Mouse (Mus musculus) spleen, postnatal 10 days (tissue): Measurements from ENCODE around the gene Wnt16.

Experiments used
- DNase-seq, 2 experiments: peaks; one replicate each; pipeline ENCODE4 v3.0.0; 2021 to 2022; ENCODE audit warnings: low spot score in 2 of 2

Wnt16 gene

GRCm38 (mm10) chr6:22325364-22326072 is 37.5 kb downstream of the Wnt16 start:
- DNase-seq: peak; percentile 66 to 81

- no peak for DNase-seq
Observed at GRCm38 (mm10) chr6:22326289-22326688, 38.3 kb downstream of the Wnt16 start.

- no peak for DNase-seq
Observed at GRCm38 (mm10) chr6:22327091-22327490, 39.1 kb downstream of the Wnt16 start.

DNA sequence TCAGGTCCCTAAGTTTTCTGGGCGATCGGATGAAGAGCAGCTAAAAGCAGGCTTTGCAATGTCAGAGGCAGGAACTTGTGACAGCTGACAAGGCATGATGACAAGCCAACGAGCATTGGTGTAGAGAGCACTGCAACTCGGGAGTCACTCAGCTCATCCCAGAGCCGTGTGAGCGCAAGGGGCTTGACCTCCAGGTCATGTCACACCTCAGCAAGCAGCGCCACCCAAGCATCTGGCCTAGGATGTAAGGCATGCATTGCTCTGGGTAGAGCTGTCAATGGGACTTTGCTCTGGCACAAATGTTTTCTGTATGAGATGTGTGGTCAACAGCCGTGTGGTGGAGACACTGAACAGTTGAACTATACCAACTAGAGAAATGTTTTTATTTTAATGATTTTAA is 39.9 kb downstream of the Wnt16 start:
- DNase-seq: no peak

DNA sequence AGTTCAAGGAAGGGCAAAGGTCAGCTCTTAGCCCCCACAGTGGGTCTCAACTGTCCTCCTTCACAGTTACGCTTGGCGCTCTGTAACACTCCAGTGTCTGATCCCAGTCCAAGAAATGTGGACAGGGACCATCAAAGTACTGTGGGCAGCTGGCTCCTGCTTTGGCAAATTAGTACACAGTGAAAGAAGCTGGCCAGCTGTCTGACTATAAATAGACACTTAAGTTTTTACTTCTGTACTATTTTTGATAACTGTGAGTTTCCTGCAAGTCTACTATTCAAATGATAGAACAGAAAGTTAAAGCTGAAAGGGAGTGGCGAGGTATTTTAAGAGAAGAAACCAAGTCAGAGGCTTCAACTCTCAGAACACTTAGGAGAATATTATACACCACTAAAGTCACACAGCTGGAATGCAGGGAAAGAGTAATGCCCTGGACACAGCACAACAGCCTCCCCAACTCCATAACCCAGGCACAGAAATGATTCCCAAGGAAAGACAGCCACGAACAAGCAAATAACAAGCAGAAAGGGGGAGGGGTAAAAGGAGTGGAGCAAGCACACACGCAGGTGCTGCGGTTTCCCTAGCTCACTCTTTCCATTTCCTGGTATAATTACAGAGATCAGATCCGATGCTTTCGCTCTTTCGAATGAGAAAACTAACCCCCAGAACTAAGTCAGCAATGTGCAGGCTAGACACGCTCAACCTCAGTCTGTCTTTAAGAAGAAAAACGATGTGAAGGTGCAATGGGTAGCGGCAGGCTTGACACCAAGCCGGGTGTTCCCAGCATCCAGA is 42.3 kb downstream of the Wnt16 start:
- no peak for DNase-seq

GRCm38 (mm10) chr6:22332548-22332947 is 44.5 kb downstream of the Wnt16 start:
- DNase-seq: no peak

DNA sequence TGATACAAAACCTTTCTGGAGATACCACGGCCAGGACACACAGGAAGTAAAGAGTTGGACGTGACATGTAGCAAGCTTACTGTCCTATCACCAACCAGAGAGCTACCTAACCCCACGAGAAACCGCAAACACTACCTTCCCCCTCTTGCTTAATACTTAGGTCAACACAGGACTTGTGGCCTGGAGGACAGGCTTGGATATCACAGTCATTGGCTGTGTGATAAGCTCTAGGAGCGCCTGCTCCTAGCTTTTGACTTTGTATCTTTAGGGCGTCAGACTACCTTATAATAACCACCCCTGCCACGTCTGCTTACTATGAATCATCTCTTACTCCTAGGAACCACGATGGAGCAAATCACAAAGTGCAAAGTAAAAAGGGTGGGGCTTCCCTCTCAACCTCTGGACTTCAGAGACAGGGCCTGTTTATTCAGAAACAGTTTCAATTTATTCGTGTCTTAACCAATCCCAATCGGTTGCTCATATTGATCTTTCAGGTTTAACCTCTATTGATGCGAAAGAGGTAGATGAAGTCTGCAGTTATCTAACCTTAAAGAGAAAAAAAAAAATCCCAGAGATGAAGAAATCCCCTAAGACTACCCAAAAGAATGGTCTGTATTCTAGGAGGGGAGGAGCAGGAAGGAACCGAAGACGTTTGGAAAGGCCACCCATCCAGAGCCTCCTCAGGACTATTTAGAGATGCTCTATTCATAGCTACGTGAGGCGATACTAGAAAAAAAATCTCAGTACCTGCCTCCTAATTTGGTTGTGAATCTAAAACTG is 51.9 kb downstream of the Wnt16 start:
- no peak for DNase-seq

DNA sequence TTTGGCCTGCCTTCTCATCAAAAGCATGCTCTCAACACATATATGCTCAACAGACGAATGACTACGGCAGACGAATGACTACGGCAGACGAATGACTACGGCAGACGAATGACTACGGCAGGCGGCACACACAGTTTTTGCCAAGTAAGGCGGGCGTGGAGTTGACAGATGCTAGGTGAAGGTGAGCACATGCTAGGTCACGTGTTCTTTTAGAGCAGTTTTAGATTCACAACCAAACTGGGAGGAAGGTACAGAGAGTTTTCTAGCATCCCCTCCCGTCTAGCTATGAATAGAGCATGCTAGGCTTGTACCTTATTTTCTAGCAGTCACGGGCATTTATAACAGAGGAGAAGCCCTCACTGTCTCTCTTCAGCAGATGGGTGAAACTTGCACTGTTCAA is 52.8 kb downstream of the Wnt16 start:
- no peak for DNase-seq

GRCm38 (mm10) chr6:22343292-22343691 is 55.3 kb downstream of the Wnt16 start:
- no peak for DNase-seq

- no peak for DNase-seq
Observed at GRCm38 (mm10) chr6:22343706-22344105, 55.7 kb downstream of the Wnt16 start.

DNA sequence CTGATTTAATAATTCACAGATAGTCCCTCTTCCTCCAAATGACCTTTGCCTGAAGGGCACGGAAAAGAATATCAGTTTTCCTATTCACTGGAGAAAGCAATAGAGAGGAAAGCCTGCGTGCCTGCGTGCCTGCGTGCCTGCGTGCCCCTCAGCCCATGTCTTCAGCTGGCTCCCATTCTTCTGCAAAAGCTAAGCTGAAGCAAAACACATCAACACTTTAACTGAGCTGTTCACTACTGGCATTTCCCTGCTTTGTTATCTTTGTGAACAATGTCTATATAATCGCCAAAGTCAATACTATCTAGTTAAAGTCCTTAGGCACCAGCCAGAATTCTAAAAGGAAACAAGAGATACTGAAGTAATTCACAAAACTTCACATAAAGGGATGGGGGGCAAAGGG is 56.4 kb downstream of the Wnt16 start:
- DNase-seq: no peak

- DNase-seq: no peak
Observed at GRCm38 (mm10) chr6:22347132-22347902, 59.3 kb downstream of the Wnt16 start.
